Mouse (Mus musculus) kidney, embryonic 16.5 days (tissue): ENCODE results near the gene Arhgap10. TPM values are rescaled to one million over a fixed set of nuclear protein-coding genes. Genes with fewer than 3 reads are reported as not detected.

Experiments used
- ATAC-seq: fragments of 200-750 bp; cut with Nextera tagmentation; 2 replicates; pipeline ENCODE4 v1.8.0; 2017; ENCODE audit warnings: moderate TSS enrichment; ENCODE audit not compliant: low FRiP score, low TSS enrichment
- H3K27ac ChIP-seq: fragments of 300-500 bp; sonication (generic); 2 replicates; pipeline ENCODE4 v1.5.1; 2014; ENCODE audit warnings: low read length
- H3K27me3 ChIP-seq: fragments of 300-500 bp; sonication (generic); 2 replicates; pipeline ENCODE4 v1.6.1; 2014; ENCODE audit warnings: low read length, control low read depth, mixed read lengths; ENCODE audit not compliant: insufficient read depth
- H3K36me3 ChIP-seq: fragments of 300-500 bp; sonication (generic); 2 replicates; pipeline ENCODE4 v1.6.1; 2014; ENCODE audit warnings: low read length, control low read depth, mixed read lengths; ENCODE audit not compliant: insufficient read depth
- H3K4me1 ChIP-seq: fragments of 300-500 bp; sonication (generic); 2 replicates; pipeline ENCODE4 v1.6.1; 2014; ENCODE audit warnings: low read length, control low read depth, mixed read lengths; ENCODE audit not compliant: insufficient read depth
- H3K4me2 ChIP-seq: fragments of 300-500 bp; sonication (generic); replicated peaks from 2 replicates; pipeline ENCODE4 v1.6.1; 2014; ENCODE audit warnings: low read depth, low read length
- H3K4me3 ChIP-seq: fragments of 300-500 bp; sonication (generic); 2 replicates; pipeline ENCODE4 v1.5.1; 2014; ENCODE audit warnings: mild to moderate bottlenecking, low read length
- H3K9ac ChIP-seq: fragments of 300-500 bp; sonication (generic); replicated peaks from 2 replicates; pipeline ENCODE4 v1.6.1; 2014; ENCODE audit warnings: low read length
- H3K9me3 ChIP-seq: fragments of 300-500 bp; sonication (generic); 2 replicates; pipeline ENCODE4 v1.6.1; 2016; ENCODE audit warnings: low read length, control low read depth
- WGBS: fragments of 180-500 bp; shearing (Covaris S2); extraction: QIAGEN DNeasy Blood & Tissue Kit; methylation state at CpG from one replicate; pipeline ENCODE4 v1.1.7; 2014; 5-methylcytosine and 5-hydroxymethylcytosine counted together
- polyA plus RNA-seq: library from polyadenylated mRNA; unstranded; fragments of >200 nt; fragmentation: Nextera tagmentation; extraction: Ambion mirVana; gene quantifications from 2 replicates; pipeline ENCODE4 v1.2.1, GENCODE M21; 2015

Arhgap10 gene
- polyA plus RNA-seq, 1 experiment from 2014 or later: 36.0 TPM

GRCm38 (mm10) chr8:77518201-77519115 is 705 bp upstream of the Arhgap10 start:
- peaks cover 38% of the 10 kb centered on the region for H3K4me1 ChIP-seq
- no peaks in the 10 kb centered on the region for H3K36me3 ChIP-seq
- peak overlapping the region; percentile 64 for H3K27ac ChIP-seq
- ATAC-seq: peak; percentile 46; the same call in 1 of the 2 replicates
- H3K27me3 ChIP-seq: no peaks in the 10 kb centered on the region
- peak overlapping the region; percentile 83 for H3K4me2 ChIP-seq
- peak overlapping the region; percentile 93 for H3K9ac ChIP-seq
- 4% methylated on average over 33 of the region's 33 CpGs for WGBS
- no peaks in the 10 kb centered on the region for H3K9me3 ChIP-seq
- peak overlapping the region; percentile 84 for H3K4me3 ChIP-seq

DNA sequence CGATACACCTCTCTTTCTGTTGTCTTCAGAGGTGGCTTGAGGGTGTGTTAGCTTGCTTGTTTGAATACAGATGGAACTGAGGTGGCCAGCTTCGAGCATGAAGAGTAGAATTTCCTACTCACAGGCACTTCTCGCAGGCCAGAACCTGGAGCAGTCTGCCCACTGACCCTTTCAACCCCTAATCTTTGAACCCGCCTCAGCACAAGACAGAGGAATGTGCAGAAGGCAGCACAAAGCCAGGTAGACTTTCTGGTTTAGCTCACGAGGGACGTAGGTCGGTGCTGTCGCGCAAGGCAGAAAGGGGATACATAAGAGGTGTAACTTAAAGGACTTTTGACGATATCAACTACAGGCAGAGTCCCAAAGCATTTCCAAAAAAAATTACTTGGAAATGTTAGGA is 908 bp downstream of the Arhgap10 start:
- Histone ChIP-seq H3K4me3 (peak overlapping the region; percentile 84), H3K27me3 (no peaks in the 10 kb centered on the region), H3K36me3 (no peaks in the 10 kb centered on the region), H3K27ac (peak overlapping the region; percentile 93), H3K4me1 (peaks cover 45% of the 10 kb centered on the region), H3K4me2 (peak overlapping the region; percentile 83), H3K9me3 (no peaks in the 10 kb centered on the region), H3K9ac (peak overlapping the region; percentile 93)
- 2% methylated on average over 10 of the region's 10 CpGs for WGBS
- peak; percentile 10; the same call in 1 of the 2 replicates for ATAC-seq

GRCm38 (mm10) chr8:77515786-77516185 is 2.0 kb downstream of the Arhgap10 start:
- Histone ChIP-seq H3K27me3 (no peaks in the 10 kb centered on the region), H3K9me3 (no peaks in the 10 kb centered on the region), H3K36me3 (no peaks in the 10 kb centered on the region), H3K4me2 (peak overlapping the region; percentile 83), H3K4me3 (peak overlapping the region; percentile 84), H3K27ac (no peak overlapping the region), H3K9ac (peak overlapping the region; percentile 93), H3K4me1 (peaks cover 50% of the 10 kb centered on the region)
- no peak for ATAC-seq
- WGBS: 52% methylated on average over 8 of the region's 8 CpGs

DNA sequence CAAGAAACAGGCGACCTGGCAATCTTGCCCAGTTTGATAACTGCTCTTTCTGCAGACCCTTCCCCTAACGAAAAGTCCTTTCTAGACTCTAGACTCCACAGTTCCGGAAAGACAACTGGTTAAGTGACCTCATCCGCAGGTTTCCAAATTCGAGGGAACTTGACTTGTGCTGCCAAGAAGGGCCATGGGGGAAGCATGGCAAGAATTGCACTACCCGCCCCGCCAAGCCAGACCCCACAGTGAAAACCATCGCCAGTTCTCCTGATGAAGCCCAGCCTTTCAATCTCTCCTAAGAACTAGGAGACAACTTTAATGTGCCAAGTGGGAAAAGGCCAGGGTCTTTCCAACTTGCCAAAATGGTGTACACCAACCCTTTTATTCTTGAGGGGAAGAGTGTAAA is 2.6 kb downstream of the Arhgap10 start:
- H3K27me3 ChIP-seq: no peaks in the 10 kb centered on the region
- H3K9me3 ChIP-seq: no peaks in the 10 kb centered on the region
- no peak for ATAC-seq
- 89% methylated on average over 8 of the region's 8 CpGs for WGBS
- H3K4me1 ChIP-seq: peaks cover 55% of the 10 kb centered on the region
- no peak overlapping the region for H3K9ac ChIP-seq
- no peak overlapping the region for H3K4me3 ChIP-seq
- H3K36me3 ChIP-seq: no peaks in the 10 kb centered on the region
- no peak overlapping the region for H3K27ac ChIP-seq
- no peak overlapping the region for H3K4me2 ChIP-seq

- H3K4me3 ChIP-seq: no peak overlapping the region
- no peak overlapping the region for H3K9ac ChIP-seq
- peaks cover 62% of the 10 kb centered on the region for H3K4me1 ChIP-seq
- H3K27me3 ChIP-seq: no peaks in the 10 kb centered on the region
- H3K36me3 ChIP-seq: no peaks in the 10 kb centered on the region
- H3K4me2 ChIP-seq: no peak overlapping the region
- ATAC-seq: no peak
- WGBS: 61% methylated on average over 13 of the region's 13 CpGs
- H3K9me3 ChIP-seq: no peaks in the 10 kb centered on the region
- no peak overlapping the region for H3K27ac ChIP-seq
Observed at GRCm38 (mm10) chr8:77511750-77512493, 5.8 kb downstream of the Arhgap10 start.

DNA sequence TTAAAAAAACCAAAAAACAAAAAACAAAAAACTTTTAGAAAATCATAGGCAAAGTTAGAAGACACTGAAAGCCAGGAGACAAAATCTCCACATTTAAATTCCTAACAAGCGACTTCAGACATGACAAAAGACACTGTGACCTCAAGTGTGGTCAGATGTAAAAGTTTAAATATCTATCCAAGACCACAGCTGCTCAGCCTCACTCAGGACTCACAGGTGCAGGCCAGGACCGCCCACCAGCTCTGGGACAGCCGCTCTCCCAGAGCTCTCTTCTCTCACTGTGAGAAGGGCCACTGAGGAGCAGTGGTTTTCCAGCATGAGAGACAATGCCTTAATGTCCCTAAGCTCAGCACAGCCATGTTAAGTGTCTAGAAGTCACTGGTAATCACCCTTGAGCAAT is 7.3 kb downstream of the Arhgap10 start:
- Histone ChIP-seq H3K4me1 (peaks cover 57% of the 10 kb centered on the region), H3K4me3 (no peak overlapping the region), H3K9ac (no peak overlapping the region), H3K36me3 (no peaks in the 10 kb centered on the region), H3K4me2 (no peak overlapping the region), H3K9me3 (no peaks in the 10 kb centered on the region), H3K27ac (no peak overlapping the region), H3K27me3 (no peaks in the 10 kb centered on the region)
- WGBS: 56% methylated on average over 3 of the region's 3 CpGs
- ATAC-seq: no peak

- Histone ChIP-seq H3K36me3 (no peaks in the 10 kb centered on the region), H3K27me3 (no peaks in the 10 kb centered on the region), H3K27ac (no peak overlapping the region), H3K4me2 (no peak overlapping the region), H3K4me3 (no peak overlapping the region), H3K9me3 (no peaks in the 10 kb centered on the region), H3K4me1 (peaks cover 63% of the 10 kb centered on the region), H3K9ac (no peak overlapping the region)
- ATAC-seq: no peak
- WGBS: 80% methylated on average over 7 of the region's 7 CpGs
Observed at GRCm38 (mm10) chr8:77509044-77509443, 8.7 kb downstream of the Arhgap10 start.

- H3K27ac ChIP-seq: peak overlapping the region; percentile 13
Observed at GRCm38 (mm10) chr8:77507510-77508035, 10.2 kb downstream of the Arhgap10 start.

GRCm38 (mm10) chr8:77506539-77506938 is 11.2 kb downstream of the Arhgap10 start:
- Histone ChIP-seq H3K4me2 (peak overlapping the region; percentile 20), H3K9me3 (no peaks in the 10 kb centered on the region), H3K36me3 (no peaks in the 10 kb centered on the region), H3K4me3 (no peak overlapping the region), H3K27me3 (no peaks in the 10 kb centered on the region), H3K9ac (no peak overlapping the region), H3K27ac (peak overlapping the region; percentile 58), H3K4me1 (peaks cover 45% of the 10 kb centered on the region)
- WGBS: 28% methylated on average over 7 of the region's 7 CpGs
- ATAC-seq: peak; percentile 83

More at GRCm38 (mm10) chr8:77507510-77508035, 10.2 kb downstream of the Arhgap10 start:
- ATAC-seq: peak; percentile 13; the same call in 1 of the 2 replicates
- 0 out of 2 replicates have a peak overlapping the region, but pooled peaks have one; percentile 26 for H3K9ac ChIP-seq
- no peaks in the 10 kb centered on the region for H3K9me3 ChIP-seq
- WGBS: 25% methylated on average over 10 of the region's 10 CpGs
- no peaks in the 10 kb centered on the region for H3K27me3 ChIP-seq
- H3K4me1 ChIP-seq: peaks cover 52% of the 10 kb centered on the region
- no peak overlapping the region for H3K4me3 ChIP-seq
- H3K4me2 ChIP-seq: peak overlapping the region; percentile 21
- H3K36me3 ChIP-seq: no peaks in the 10 kb centered on the region
